Mouse (Mus musculus): ENCODE measurements around the gene Ppfibp2. TPM values are rescaled to one million over a fixed set of nuclear protein-coding genes. Genes with fewer than 3 reads are reported as not detected.

Ppfibp2 gene
- polyA plus RNA-seq, 1 experiment = 0.01 TPM

DNA sequence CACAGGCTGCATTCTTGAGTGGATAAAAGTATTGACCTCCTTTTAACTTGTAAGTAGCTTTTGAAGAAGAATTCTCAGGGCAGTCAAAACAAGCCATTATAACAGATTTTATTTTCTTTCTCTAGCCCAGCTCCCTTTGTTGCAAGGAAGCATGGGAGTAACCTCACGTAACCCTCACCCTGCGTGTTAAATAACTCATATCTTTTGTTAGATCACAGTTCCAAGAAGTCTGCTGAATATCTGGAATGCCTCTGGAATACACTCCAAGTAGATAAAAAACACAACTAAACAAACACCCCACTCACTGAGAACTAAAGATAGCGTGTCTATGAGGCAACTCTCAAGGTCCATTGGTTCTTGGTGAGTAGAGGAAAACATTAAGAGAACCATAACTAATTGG lies 20.7 kb upstream of the Ppfibp2 start:
- Histone ChIP-seq H3K79me3 (ENCODE audit: low read depth) (no peaks in the 10 kb centered on the region), H3K36me3 (ENCODE audit: control insufficient read depth, insufficient read depth) (no peaks in the 10 kb centered on the region), H3K27me3 (ENCODE audit: control insufficient read depth, insufficient read depth, insufficient read length) (no peaks in the 10 kb centered on the region), H3K4me3 (ENCODE audit: insufficient read depth, poor library complexity, severe bottlenecking) (no peak overlapping the region), H3ac (ENCODE audit: control insufficient read depth, insufficient read length, low read depth) (no peak overlapping the region), H3K79me2 (ENCODE audit: control insufficient read depth, insufficient read depth) (no peaks in the 10 kb centered on the region)
- TF ChIP-seq MYOD1 (IDR thresholded peaks at IDR 0.05; ENCODE audit: control insufficient read depth, insufficient read length, low read depth) (no peak), CEBPB (IDR thresholded peaks at IDR 0.05; ENCODE audit: low read depth) (no peak), MAX (IDR thresholded peaks at IDR 0.05) (no peak), USF1 (IDR thresholded peaks at IDR 0.05; ENCODE audit: low read depth) (no peak), CTCF (IDR thresholded peaks at IDR 0.05; ENCODE audit: control insufficient read depth, insufficient read depth, insufficient read length) (no peak), MYOG (IDR thresholded peaks at IDR 0.05; ENCODE audit: control insufficient read depth, extremely low read depth, insufficient read length) (no peak)

DNA sequence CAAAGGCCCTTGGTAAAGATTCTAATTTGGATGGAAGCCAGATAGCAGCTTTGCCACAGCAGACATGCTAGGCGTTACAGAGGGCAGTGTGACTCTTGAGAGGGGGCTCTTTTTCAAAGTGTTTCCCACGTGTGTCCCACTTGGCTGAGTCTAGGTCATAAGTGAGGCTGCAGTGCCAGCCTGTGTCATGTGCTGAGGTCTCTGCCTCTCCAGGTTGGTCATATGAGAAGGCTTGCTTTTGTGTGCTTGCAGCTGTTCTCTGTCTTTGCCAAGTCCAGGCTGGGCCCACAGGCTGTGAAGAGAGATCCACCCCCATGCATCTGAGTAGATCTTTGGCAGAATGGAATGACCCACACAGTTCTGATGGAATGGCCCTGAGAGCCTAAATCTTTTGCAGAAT lies 2.4 kb upstream of the Ppfibp2 start:
- Histone ChIP-seq H3K4me3 (ENCODE audit: insufficient read depth, poor library complexity, severe bottlenecking) (no peak overlapping the region), H3K79me2 (ENCODE audit: control insufficient read depth, insufficient read depth) (no peaks in the 10 kb centered on the region), H3K79me3 (ENCODE audit: low read depth) (no peaks in the 10 kb centered on the region), H3ac (ENCODE audit: control insufficient read depth, insufficient read length, low read depth) (no peak overlapping the region), H3K36me3 (ENCODE audit: control insufficient read depth, insufficient read depth) (no peaks in the 10 kb centered on the region), H3K27me3 (ENCODE audit: control insufficient read depth, insufficient read depth, insufficient read length) (no peaks in the 10 kb centered on the region)
- TF ChIP-seq CEBPB (IDR thresholded peaks at IDR 0.05; ENCODE audit: low read depth) (no peak), MYOD1 (IDR thresholded peaks at IDR 0.05; ENCODE audit: control insufficient read depth, insufficient read length, low read depth) (no peak), USF1 (IDR thresholded peaks at IDR 0.05; ENCODE audit: low read depth) (no peak), FOSL1 (IDR thresholded peaks at IDR 0.05; ENCODE audit: insufficient read depth, low read length, poor library complexity, severe bottlenecking) (no peak), CTCF (IDR thresholded peaks at IDR 0.05; ENCODE audit: control insufficient read depth, insufficient read depth, insufficient read length) (no peak), MYOG (IDR thresholded peaks at IDR 0.05; ENCODE audit: control insufficient read depth, extremely low read depth, insufficient read length) (no peak), MAX (IDR thresholded peaks at IDR 0.05) (no peak)

DNA sequence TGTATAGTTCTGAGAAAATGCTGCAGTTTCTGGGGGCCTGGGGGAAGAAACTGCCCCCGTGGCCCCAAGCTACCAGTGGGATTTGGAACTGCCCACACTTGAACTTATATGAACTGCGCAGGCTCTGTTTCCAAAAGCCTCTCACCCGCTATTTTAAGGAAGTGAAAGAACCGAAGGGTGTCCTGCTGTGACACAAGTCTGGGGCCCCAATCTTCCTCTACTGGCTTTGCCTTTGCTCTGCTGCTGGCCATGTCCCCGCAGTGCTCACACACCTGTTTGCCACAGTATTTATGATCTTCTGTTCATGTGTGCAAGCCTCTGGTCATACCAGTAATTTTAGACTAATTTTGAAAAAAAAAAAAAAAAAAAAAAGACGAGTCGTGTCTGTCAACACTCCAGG lies 1.1 kb upstream of the Ppfibp2 start:
- no peaks in the 10 kb centered on the region for H3K36me3 ChIP-seq (ENCODE audit: control insufficient read depth, insufficient read depth)
- H3K79me3 ChIP-seq (ENCODE audit: low read depth) = no peaks in the 10 kb centered on the region
- no peak overlapping the region for H3ac ChIP-seq (ENCODE audit: control insufficient read depth, insufficient read length, low read depth)
- no peaks in the 10 kb centered on the region for H3K79me2 ChIP-seq (ENCODE audit: control insufficient read depth, insufficient read depth)
- H3K4me3 ChIP-seq (ENCODE audit: insufficient read depth, poor library complexity, severe bottlenecking) = no peak overlapping the region
- no peaks in the 10 kb centered on the region for H3K27me3 ChIP-seq (ENCODE audit: control insufficient read depth, insufficient read depth, insufficient read length)
- no peak for TF ChIP-seq MYOD1 (IDR thresholded peaks at IDR 0.05; ENCODE audit: control insufficient read depth, insufficient read length, low read depth)
- no peak for TF ChIP-seq MAX (IDR thresholded peaks at IDR 0.05)
- no peak for TF ChIP-seq CEBPB (IDR thresholded peaks at IDR 0.05; ENCODE audit: low read depth)
- TF ChIP-seq CTCF (IDR thresholded peaks at IDR 0.05; ENCODE audit: control insufficient read depth, insufficient read depth, insufficient read length) = no peak
- TF ChIP-seq USF1 (IDR thresholded peaks at IDR 0.05; ENCODE audit: low read depth) = no peak
- TF ChIP-seq MYOG (IDR thresholded peaks at IDR 0.05; ENCODE audit: control insufficient read depth, extremely low read depth, insufficient read length) = no peak
- TF ChIP-seq FOSL1 (IDR thresholded peaks at IDR 0.05; ENCODE audit: insufficient read depth, low read length, poor library complexity, severe bottlenecking) = no peak

DNA sequence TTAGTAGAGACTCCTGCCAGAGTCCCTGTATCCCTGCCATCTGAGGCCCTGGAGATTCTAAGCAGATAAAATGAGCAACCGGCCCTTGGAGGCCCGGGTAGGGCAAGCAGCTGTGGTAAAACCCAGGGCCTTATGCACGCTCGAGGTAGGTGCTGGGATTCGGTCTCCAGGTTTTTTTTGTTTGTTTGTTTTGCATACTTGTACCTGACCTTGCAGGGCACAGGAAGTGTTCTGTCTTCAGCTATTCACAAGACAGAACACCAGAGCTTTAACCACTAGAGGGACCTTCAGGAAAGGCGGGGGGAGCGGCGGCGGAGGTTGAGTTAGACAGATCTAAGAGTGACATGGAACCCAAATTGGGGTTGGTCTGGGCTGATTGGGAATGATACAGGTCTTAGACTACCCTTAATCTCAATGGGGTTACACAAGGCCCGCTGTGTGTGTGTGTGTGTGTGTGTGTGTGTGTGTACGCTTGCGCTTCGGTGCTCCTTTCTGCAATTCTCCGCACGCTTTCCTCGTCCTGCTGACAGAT lies 616 bp upstream of the Ppfibp2 start:
- no peak overlapping the region for H3K4me3 ChIP-seq (ENCODE audit: insufficient read depth, poor library complexity, severe bottlenecking)
- no peak overlapping the region for H3ac ChIP-seq (ENCODE audit: control insufficient read depth, insufficient read length, low read depth)
- no peak for TF ChIP-seq FOSL1 (IDR thresholded peaks at IDR 0.05; ENCODE audit: insufficient read depth, low read length, poor library complexity, severe bottlenecking)
- TF ChIP-seq MYOD1 (IDR thresholded peaks at IDR 0.05; ENCODE audit: control insufficient read depth, insufficient read length, low read depth) = no peak
- H3K79me3 ChIP-seq (ENCODE audit: low read depth) = no peaks in the 10 kb centered on the region
- no peaks in the 10 kb centered on the region for H3K79me2 ChIP-seq (ENCODE audit: control insufficient read depth, insufficient read depth)
- H3K27me3 ChIP-seq (ENCODE audit: control insufficient read depth, insufficient read depth, insufficient read length) = no peaks in the 10 kb centered on the region
- H3K36me3 ChIP-seq (ENCODE audit: control insufficient read depth, insufficient read depth) = no peaks in the 10 kb centered on the region

DNA sequence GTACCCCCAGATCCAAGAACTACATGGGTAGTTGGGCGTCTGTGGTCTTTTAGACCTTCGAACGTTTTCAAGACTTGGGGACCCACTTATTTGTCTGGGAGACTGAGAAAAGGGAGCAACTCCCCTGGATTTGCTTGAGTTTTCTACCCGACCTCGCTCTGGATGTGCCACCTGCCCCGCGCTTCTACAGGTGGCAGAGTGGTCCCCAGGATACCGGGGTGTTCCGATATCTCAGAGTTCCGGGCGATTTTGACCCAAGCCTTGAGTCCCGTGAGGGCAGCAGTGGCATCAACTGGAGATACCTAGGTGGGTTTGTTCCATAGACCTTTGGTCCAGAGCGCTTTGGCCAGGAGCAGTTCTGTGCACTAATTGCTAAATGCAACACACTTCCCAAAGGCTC lies 419 bp downstream of the Ppfibp2 start:
- no peaks in the 10 kb centered on the region for H3K27me3 ChIP-seq (ENCODE audit: control insufficient read depth, insufficient read depth, insufficient read length)
- no peaks in the 10 kb centered on the region for H3K79me2 ChIP-seq (ENCODE audit: control insufficient read depth, insufficient read depth)
- TF ChIP-seq CTCF (IDR thresholded peaks at IDR 0.05; ENCODE audit: control insufficient read depth, insufficient read depth, insufficient read length) (no peak), MYOD1 (IDR thresholded peaks at IDR 0.05; ENCODE audit: control insufficient read depth, insufficient read length, low read depth) (no peak), CEBPB (IDR thresholded peaks at IDR 0.05; ENCODE audit: low read depth) (no peak), USF1 (IDR thresholded peaks at IDR 0.05; ENCODE audit: low read depth) (no peak), MAX (IDR thresholded peaks at IDR 0.05) (no peak), MYOG (IDR thresholded peaks at IDR 0.05; ENCODE audit: control insufficient read depth, extremely low read depth, insufficient read length) (no peak), FOSL1 (IDR thresholded peaks at IDR 0.05; ENCODE audit: insufficient read depth, low read length, poor library complexity, severe bottlenecking) (no peak)
- no peak overlapping the region for H3K4me3 ChIP-seq (ENCODE audit: insufficient read depth, poor library complexity, severe bottlenecking)
- H3ac ChIP-seq (ENCODE audit: control insufficient read depth, insufficient read length, low read depth) = no peak overlapping the region
- H3K36me3 ChIP-seq (ENCODE audit: control insufficient read depth, insufficient read depth) = no peaks in the 10 kb centered on the region
- no peaks in the 10 kb centered on the region for H3K79me3 ChIP-seq (ENCODE audit: low read depth)

DNA sequence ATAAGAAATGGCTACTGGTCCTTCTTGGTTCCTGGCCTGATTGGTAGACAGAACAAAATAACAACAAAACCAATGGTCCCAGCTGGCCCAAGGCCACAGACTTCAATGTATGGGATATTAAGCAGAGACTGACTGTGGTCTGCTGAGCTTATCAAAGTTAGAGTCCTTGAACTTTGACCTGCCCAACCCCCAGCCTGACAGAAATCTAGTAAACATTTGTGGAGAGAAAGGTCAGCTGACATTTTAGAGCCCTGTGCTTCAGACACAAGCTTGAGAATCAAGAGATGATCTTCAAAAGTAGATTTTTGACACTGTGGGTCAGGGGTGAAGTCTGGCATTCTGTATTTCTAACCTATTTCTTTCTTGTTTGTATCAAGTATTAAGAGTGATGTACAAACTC lies 1.7 kb downstream of the Ppfibp2 start:
- Histone ChIP-seq H3ac (ENCODE audit: control insufficient read depth, insufficient read length, low read depth) (no peak overlapping the region), H3K4me3 (ENCODE audit: insufficient read depth, poor library complexity, severe bottlenecking) (no peak overlapping the region), H3K79me2 (ENCODE audit: control insufficient read depth, insufficient read depth) (no peaks in the 10 kb centered on the region), H3K27me3 (ENCODE audit: control insufficient read depth, insufficient read depth, insufficient read length) (no peaks in the 10 kb centered on the region), H3K36me3 (ENCODE audit: control insufficient read depth, insufficient read depth) (no peaks in the 10 kb centered on the region), H3K79me3 (ENCODE audit: low read depth) (no peaks in the 10 kb centered on the region)
- no peak for TF ChIP-seq MYOD1 (IDR thresholded peaks at IDR 0.05; ENCODE audit: control insufficient read depth, insufficient read length, low read depth)
- no peak for TF ChIP-seq MYOG (IDR thresholded peaks at IDR 0.05; ENCODE audit: control insufficient read depth, extremely low read depth, insufficient read length)
- TF ChIP-seq USF1 (IDR thresholded peaks at IDR 0.05; ENCODE audit: low read depth) = no peak
- no peak for TF ChIP-seq FOSL1 (IDR thresholded peaks at IDR 0.05; ENCODE audit: insufficient read depth, low read length, poor library complexity, severe bottlenecking)
- TF ChIP-seq CTCF (IDR thresholded peaks at IDR 0.05; ENCODE audit: control insufficient read depth, insufficient read depth, insufficient read length) = no peak
- no peak for TF ChIP-seq CEBPB (IDR thresholded peaks at IDR 0.05; ENCODE audit: low read depth)
- no peak for TF ChIP-seq MAX (IDR thresholded peaks at IDR 0.05)
